Mouse (Mus musculus) gastrocnemius, adult 2 months (tissue): ENCODE data around the gene Mknk2. TPM values are rescaled to one million over a fixed set of nuclear protein-coding genes. Genes with fewer than 3 reads are reported as not detected.

Experiments
- DNase-seq: peaks from one replicate; pipeline ENCODE4 v3.0.0; 2022
- H3K27ac ChIP-seq: fragments of 200-600 bp; 2 replicates; pipeline ENCODE4 v1.8.1; 2022; ENCODE audit warnings: mild to moderate bottlenecking
- H3K4me3 ChIP-seq: fragments of 200-600 bp; 2 replicates; pipeline ENCODE4 v1.8.1; 2022; ENCODE audit warnings: mild to moderate bottlenecking, moderate library complexity
- CTCF ChIP-seq: fragments of 200-600 bp; IDR thresholded peaks from 2 replicates; pipeline ENCODE4 v1.8.1; 2022; ENCODE audit warnings: antibody characterized with exemption, mild to moderate bottlenecking, moderate library complexity
- intact Hi-C: fragments of 180-260 bp; cut with DNase I; formaldehyde crosslinking; loops from one replicate; pipeline ENCODE4 v1.15.1; 2025
- total RNA-seq, 2 experiments: library from RNA; stranded (reverse); gene quantifications; 2 replicates each; pipeline ENCODE4 v1.2.3; 2021

Mknk2 gene
- total RNA-seq, 2 experiments from 2014 or later, result 253 TPM

DNA sequence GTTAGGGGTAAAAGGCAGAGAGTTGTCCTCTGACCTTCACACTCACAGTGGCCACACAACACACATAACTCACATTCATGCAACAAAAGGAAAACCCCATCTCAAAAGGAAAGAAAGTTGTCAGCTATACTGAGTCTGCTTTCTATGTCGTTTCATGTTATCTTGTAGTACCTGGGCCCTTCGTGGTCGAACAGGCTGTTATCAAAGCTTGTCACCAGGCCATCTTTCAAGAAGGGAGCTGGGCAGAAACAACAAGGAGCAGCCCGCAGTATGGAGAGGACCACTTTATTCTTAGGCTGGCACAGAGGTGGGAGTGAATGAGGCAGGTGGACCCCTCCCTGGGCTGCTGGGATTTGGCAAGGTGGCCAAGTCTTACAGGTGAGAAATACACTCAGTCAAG, 7.1 kb upstream of the Mknk2 start:
- Histone ChIP-seq H3K27ac (no peak overlapping the region), H3K4me3 (no peak overlapping the region)
- no peak for DNase-seq
- intact Hi-C loops, result loop anchor here (1.0 to 2.0 kb wide), 2 partner anchors 26 to 74 kb away; no protein-coding TSS in a partner anchor
- no peak for TF ChIP-seq CTCF

DNA sequence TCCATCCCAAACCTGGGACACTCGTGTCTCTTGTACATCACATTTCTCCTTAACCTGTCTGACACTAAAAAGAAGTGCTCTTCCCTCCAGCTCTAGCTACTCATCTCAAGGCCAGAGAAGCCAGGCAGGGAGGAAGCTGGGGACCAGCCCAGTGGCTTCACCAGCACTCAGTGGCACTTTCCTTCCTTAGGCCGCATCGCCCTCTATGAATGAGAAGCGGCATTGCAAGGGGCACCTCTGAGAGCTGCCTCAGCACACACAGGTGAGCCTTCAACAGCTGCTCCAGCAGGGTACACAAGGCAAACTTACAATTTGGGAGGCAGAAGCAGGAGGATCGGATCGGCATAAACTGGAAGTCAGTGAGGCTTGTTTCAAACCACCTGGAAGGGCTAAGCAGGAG, 6.3 kb upstream of the Mknk2 start:
- intact Hi-C loops, result loop anchor here (1.0 to 2.0 kb wide), 2 partner anchors 25 to 73 kb away; no protein-coding TSS in a partner anchor
- TF ChIP-seq CTCF, result peak; percentile 92
- Histone ChIP-seq H3K4me3 (no peak overlapping the region), H3K27ac (peak overlapping the region; percentile 24; the same call in 1 of the 2 replicates)
- peak; percentile 71 for DNase-seq

DNA sequence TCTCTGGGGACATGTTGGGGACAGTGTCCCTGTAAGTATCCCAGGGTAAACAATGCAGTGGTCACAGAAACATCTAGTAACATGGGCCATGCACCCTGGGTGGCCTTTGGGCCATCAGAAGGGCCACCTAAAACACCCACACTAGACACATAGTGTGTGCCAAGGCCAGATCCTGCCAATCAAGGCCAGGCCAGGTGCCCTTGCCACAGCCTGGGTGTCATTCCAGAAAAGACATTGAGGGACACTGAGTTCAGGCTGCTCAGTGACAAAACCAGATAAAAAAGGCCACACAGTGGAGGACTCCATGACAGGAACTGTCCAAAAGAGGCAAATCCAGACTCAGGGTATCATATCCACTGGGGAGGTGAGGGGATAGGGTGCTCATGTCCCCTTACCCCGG, 5.7 kb upstream of the Mknk2 start:
- no peak for DNase-seq
- Histone ChIP-seq H3K27ac (peak overlapping the region; percentile 24; the same call in 1 of the 2 replicates), H3K4me3 (no peak overlapping the region)
- TF ChIP-seq CTCF, result no peak
- intact Hi-C loops, result loop anchor here (1.0 to 2.0 kb wide), 2 partner anchors 24 to 73 kb away; no protein-coding TSS in a partner anchor

DNA sequence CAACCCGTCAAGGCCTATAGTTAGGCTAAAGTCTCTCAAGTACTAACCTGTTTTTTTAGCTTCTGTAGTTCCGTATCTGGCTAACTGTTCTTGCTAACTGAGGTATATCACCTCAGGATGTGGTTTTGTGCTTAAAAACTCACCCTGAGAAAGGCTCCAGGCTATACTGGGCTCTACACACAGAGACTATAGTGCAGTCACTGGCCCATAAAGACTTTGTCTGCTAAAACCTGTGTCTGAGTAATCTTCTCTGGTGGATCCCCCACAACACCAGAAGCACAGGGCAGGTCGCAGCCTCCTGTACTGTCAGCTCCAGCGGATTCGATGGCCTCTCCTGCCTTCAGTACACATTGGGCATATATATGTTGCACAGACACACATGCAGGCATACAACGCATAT, 4.1 kb upstream of the Mknk2 start:
- no peak for DNase-seq
- no peak for TF ChIP-seq CTCF
- H3K4me3 ChIP-seq, result no peak overlapping the region
- intact Hi-C loops, result no loop called here
- H3K27ac ChIP-seq, result peak overlapping the region; percentile 28; the same call in 1 of the 2 replicates

DNA sequence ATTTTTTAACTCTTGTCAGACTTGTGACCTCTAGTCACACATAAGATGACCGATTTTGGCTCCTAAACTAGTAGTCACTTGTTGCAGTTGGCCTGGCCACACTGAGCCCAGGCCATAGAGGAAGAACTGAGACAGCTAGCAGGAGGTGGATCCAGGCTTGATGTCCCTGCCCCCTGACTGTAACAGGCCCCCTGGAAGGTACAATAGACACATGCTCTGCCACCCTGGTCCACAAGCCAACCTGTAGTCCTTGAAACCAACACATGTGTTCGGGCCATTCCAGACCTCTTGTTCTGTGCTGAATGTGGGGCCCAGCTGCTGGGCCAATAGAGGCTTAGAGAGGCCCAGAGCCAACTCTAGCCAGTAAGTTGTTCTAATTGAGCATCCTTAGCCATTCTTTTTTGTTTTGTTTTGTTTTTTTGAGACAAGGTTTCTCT, 2.4 kb upstream of the Mknk2 start:
- peak overlapping the region; percentile 11; the same call in 1 of the 2 replicates for H3K4me3 ChIP-seq
- DNase-seq, result no peak
- intact Hi-C loops, result loop anchor here (2.0 kb wide), 1 partner anchor 21 kb away; the partner anchor contains the start of gene Mob3a
- no peak for TF ChIP-seq CTCF
- peak overlapping the region; percentile 99 for H3K27ac ChIP-seq

DNA sequence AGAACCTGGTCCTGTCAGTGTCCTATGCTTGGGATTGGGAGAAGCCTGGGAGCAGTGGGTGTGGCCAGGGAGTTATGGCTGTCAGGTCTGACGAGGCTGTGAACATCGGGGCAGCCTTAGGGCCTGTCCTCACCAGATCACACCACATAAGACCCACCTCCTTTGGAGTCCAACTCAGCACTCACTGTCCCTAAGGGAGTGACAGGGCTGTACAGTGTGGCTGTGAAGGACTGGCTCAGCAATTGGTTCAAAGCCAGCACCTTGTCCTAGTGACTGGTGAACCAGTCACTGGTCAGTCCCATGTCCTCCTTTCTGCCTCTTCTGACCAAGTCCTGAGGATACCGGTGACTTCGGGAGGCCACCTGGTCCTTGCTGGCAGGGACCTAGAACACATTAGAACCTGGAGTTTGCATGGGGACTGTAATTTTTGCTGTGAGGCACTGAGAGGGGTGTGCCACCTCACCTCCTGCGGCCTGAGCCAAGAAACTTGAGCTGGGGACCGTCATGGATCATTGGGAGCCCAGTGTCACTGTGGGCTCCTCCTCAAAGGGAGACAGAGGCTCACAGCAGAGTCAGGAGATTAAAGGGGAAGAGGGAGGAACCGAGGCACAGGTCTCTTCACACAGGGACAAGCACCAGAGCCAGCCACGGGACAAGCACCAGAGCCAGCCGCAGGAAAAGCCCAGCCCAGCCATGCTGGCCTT, 1.8 kb upstream of the Mknk2 start:
- intact Hi-C loops, result loop anchor here (2.0 to 5.0 kb wide), 2 partner anchors 21 to 417 kb away; partner anchors contain the start of genes Dazap1, Gamt and Mob3a
- peak; percentile 73 for DNase-seq
- no peak for TF ChIP-seq CTCF
- Histone ChIP-seq H3K4me3 (peak overlapping the region; percentile 11; the same call in 1 of the 2 replicates), H3K27ac (peak overlapping the region; percentile 99)

DNA sequence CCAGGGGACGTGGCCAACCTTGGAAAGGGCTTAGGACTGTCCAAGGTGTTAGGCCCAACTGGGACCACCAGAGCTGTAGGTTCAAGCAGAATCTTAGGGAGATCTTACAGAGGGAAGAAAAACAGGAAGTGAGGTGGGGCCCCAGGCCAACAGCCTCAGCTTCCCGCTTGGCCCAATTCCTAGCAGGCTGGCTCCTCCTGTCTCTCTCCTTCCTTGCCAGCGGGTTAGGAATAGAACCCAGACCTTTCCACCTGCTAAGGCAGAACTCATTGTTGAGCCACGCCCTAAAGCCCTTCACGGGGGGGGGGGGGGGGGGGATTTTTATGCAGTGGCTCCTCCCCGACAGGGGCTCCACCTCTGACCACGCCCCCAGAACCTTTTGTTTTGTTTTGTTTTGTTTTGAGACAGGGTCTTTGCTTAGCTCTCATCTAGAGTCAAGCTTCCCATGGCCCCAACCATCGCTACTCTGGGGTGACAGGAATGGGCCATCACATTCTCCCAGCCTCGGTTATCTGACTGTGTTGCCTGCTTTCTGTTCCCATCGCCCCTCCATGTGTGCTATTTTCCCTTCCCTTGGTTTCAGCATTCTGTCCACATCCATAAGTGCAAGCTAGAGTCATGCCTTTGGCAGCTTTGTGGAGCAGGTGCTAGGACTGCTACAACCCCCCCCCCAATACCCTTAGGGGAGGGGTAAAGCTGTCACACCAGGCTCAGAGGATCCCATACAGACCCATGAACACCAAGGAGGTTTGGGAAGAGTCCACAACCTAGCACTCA, 877 bp upstream of the Mknk2 start:
- TF ChIP-seq CTCF, result no peak
- H3K4me3 ChIP-seq, result peak overlapping the region; percentile 88
- H3K27ac ChIP-seq, result peak overlapping the region; percentile 99
- intact Hi-C loops, result loop anchor here (5.0 kb wide), 1 partner anchor 416 kb away; the partner anchor contains the start of genes Dazap1 and Gamt
- DNase-seq, result peak; percentile 65

DNA sequence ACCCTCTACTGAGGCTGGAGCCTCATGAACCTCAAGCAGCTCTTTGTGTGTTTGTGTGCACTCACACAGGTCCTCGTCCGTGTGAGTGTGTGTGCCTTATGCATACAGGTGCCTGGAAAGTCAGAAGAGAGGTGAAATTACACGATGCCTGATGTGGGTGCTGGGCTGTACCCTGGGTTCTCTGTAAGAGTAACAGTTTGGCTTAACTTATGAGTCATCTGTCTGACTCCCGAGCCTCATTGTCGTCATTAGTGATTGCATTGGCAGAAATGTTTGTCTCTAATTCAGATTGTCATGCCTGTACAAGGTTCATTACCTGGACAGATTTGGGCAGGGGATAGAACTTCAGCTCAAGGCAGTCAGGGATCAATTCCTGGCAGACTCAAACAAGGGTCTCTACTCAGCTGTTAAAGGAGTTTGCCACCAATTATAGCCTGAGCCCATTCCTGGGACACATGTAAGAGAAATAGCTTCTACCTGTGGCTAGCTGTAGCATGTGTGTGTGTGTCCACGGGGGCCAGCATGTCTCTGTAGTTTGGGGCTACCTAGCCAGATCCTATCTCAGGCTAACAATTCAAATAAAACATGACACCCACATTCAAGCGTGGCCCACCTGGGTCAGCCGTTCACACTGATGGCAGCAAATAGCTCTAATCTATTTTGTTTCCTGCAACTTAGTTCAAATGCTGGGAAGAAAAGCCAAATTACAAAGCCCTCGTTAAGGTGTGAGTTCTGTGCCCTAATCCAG, 610 bp downstream of the Mknk2 start:
- intact Hi-C loops, result loop anchor here (5.0 kb wide), 1 partner anchor 415 kb away; the partner anchor contains the start of genes Dazap1 and Gamt
- TF ChIP-seq CTCF, result no peak
- Histone ChIP-seq H3K27ac (peak overlapping the region; percentile 99), H3K4me3 (peak overlapping the region; percentile 88)
- DNase-seq, result peak; percentile 48

DNA sequence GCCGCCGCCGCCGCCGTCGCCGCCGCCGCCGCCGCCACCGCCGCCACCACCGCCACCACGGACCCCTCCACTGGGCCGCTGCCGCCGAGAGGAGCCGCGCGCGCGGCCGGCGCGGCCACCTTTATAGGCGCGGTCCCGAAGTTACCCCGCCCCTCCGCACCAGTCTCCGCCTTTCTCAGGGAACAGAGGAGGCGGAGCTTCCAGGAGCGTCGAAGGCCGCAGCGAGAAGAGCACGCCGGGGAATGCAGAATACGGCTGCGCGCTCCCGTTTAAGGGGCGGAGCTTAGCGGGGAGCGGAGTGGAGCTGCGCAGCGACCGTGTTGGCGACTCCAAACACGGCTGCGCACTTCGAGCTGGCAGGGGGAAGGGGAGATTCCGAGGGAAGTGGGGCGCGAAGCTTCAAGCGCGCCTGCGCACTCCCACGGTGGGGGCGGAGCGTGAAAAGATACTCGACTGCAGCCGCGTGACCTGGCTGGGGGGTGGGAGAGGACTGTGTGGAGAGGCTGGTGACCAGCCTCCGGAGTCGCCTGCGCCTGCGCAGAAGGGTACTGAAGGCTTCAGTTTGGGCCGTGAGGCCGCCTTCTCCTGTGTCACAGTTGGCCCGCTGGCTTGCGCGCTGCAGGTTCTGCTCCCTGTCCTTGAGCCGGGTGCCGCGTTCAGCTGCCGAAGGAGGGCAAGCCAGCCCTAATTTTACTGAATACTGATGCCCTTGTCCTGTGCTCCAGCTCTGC, 1.5 kb downstream of the Mknk2 start:
- Histone ChIP-seq H3K27ac (peak overlapping the region; percentile 99), H3K4me3 (peak overlapping the region; percentile 98)
- intact Hi-C loops, result loop anchor here (5.0 kb wide), 1 partner anchor 414 kb away; the partner anchor contains the start of genes Dazap1 and Gamt
- DNase-seq, result peak; percentile 100
- no peak for TF ChIP-seq CTCF

DNA sequence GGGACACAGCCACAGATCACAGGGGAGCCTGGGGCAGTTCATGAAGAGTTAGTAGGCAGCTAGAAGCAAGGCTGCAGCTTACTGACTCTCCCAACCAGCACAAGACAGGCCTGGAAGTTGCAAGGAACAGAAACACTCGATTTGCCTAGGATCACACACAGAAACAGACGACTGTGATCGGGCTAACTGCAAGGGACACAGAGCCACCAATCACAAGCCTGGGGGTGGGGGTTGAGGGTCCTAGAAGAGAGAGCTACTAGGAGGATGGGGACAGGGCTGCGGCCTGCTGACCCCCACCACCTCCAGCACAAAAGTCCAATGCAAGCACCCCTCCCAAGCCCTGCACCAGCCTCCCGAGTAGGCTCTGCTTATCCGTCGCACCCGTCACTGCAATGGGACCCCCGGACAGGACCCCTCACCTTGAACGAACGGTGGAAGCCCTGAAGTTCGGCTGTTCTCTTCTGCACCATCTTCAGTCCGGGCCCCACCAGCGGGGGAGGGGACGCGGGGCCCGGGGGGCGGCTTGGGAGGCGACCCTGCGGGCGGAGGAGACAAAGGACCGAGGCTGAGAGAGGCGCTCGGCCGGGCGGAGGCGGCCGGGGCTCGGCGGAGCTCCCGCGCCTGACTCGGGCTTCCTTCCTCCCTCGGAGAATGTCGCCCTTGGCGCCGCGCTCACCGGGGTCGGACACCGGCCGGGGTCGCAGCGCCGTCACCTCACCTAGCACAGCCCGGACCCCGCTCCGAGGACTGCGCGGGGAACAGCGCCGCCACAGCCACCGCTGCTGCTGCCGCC, 2.3 kb downstream of the Mknk2 start:
- intact Hi-C loops, result loop anchor here (5.0 kb wide), 1 partner anchor 413 kb away; the partner anchor contains the start of genes Dazap1 and Gamt
- Histone ChIP-seq H3K4me3 (peak overlapping the region; percentile 98), H3K27ac (peak overlapping the region; percentile 99)
- DNase-seq, result no peak
- TF ChIP-seq CTCF, result peak; percentile 11; the same call in 1 of the 2 replicates
